Comparison of ENCODE assay signal across 10 mouse cellular contexts in genomic region chr8:70409019-70409418, GRCm38 (mm10). TPM values are rescaled to one million over a fixed set of nuclear protein-coding genes. Genes with fewer than 3 reads are reported as not detected.
DNase-seq lines count a peak whose midpoint lies in the region; ATAC-seq and TF ChIP-seq lines count a peak whose summit lies in the region.
"Had no signal": no experiment of that assay in that cellular context is flagged by ENCODE, and none has a peak within 500 bp of the region (broad histone marks: within the 10 kb centered on the region; RNA-seq: fewer than 3 reads in every experiment).

No protein-coding gene starts in this region.

- no peaks in the 10 kb centered on the region for H3K27me3 ChIP-seq in kidney, embryonic 14.5 days (ENCODE audit: control insufficient read depth, insufficient read depth, low read length)
- H3K27me3 ChIP-seq in embryonic facial prominence, embryonic 14.5 days (replicated peaks; ENCODE audit: control insufficient read depth, insufficient read depth, low read length): no peaks in the 10 kb centered on the region
- H3K27me3 ChIP-seq in hindbrain, postnatal 0 days (ENCODE audit: insufficient read depth, low read length): no peaks in the 10 kb centered on the region
- no peaks in the 10 kb centered on the region for H3K27me3 ChIP-seq in midbrain, postnatal 0 days (ENCODE audit: insufficient read depth, low read length)
- H3K27me3 ChIP-seq: megakaryocyte, embryonic 14.5 days had no signal

- DNase-seq in kidney, postnatal 25 days: no peak
- DNase-seq in embryonic facial prominence, embryonic 14.5 days (ENCODE audit: low spot score): peak; percentile 39
- DNase-seq in hindbrain, postnatal 0 days (ENCODE audit: low spot score): no peak
- no peak for DNase-seq in midbrain, postnatal 0 days (ENCODE audit: low spot score)
- DNase-seq in frontal cortex, adult 2 months (ENCODE audit: extremely low spot score in 1 of 2, low spot score in 1 of 2): no peak
- DNase-seq in embryo, embryonic 11 days: no peak
- DNase-seq in B cell, adult 2 months: no peak
- DNase-seq: thymus, postnatal 36 days had no signal

- peak overlapping the region; percentile 51; the same call in 1 of the 2 replicates for H3K27ac ChIP-seq in kidney, embryonic 14.5 days (ENCODE audit: low read depth, low read length)
- peak overlapping the region; percentile 77 for H3K27ac ChIP-seq in embryonic facial prominence, embryonic 14.5 days (replicated peaks; ENCODE audit: low read depth, low read length)
- H3K27ac ChIP-seq in hindbrain, postnatal 0 days: peak overlapping the region; percentile 57; the same call in 1 of the 2 replicates
- peak overlapping the region; percentile 59; the same call in 1 of the 2 replicates for H3K27ac ChIP-seq in midbrain, postnatal 0 days (ENCODE audit: low read depth, low read length)

- no peak for ATAC-seq in kidney, embryonic 14.5 days (ENCODE audit: low FRiP score, low TSS enrichment)
- no peak for ATAC-seq in embryonic facial prominence, embryonic 14.5 days (ENCODE audit: low read depth)
- ATAC-seq in hindbrain, postnatal 0 days: no peak
- no peak for ATAC-seq in midbrain, postnatal 0 days (ENCODE audit: low FRiP score)

- H3K4me1 ChIP-seq in kidney, embryonic 14.5 days (ENCODE audit: control insufficient read depth, insufficient read depth, low read length): peaks cover 45% of the 10 kb centered on the region
- peaks cover 33% of the 10 kb centered on the region for H3K4me1 ChIP-seq in embryonic facial prominence, embryonic 14.5 days (ENCODE audit: control insufficient read depth, insufficient read depth, low read length)
- peaks cover 14% of the 10 kb centered on the region for H3K4me1 ChIP-seq in hindbrain, postnatal 0 days (ENCODE audit: insufficient read depth, low read length)
- peaks cover 10% of the 10 kb centered on the region; the same call in 1 of the 2 replicates for H3K4me1 ChIP-seq in midbrain, postnatal 0 days (ENCODE audit: insufficient read depth, low read length)

- peaks cover 9% of the 10 kb centered on the region; the same call in 1 of the 2 replicates for H3K36me3 ChIP-seq in kidney, embryonic 14.5 days (ENCODE audit: control insufficient read depth, insufficient read depth, low read length)
- H3K36me3 ChIP-seq in embryonic facial prominence, embryonic 14.5 days (ENCODE audit: control insufficient read depth, insufficient read depth, low read length): peaks cover 7% of the 10 kb centered on the region
- 0 out of 2 replicates have a peak, but pooled peaks cover 3% of the 10 kb centered on the region for H3K36me3 ChIP-seq in hindbrain, postnatal 0 days (ENCODE audit: insufficient read depth, low read length)
- H3K36me3 ChIP-seq in midbrain, postnatal 0 days (ENCODE audit: insufficient read depth, low read length): peaks cover 5% of the 10 kb centered on the region; the same call in 1 of the 2 replicates

- no peak overlapping the region; the same call in 1 of the 2 replicates for H3K9ac ChIP-seq in kidney, embryonic 14.5 days (ENCODE audit: low read depth, low read length)
- peak overlapping the region; percentile 3; the same call in 1 of the 2 replicates for H3K9ac ChIP-seq in embryonic facial prominence, embryonic 14.5 days (ENCODE audit: low read depth, low read length)
- H3K9ac ChIP-seq in hindbrain, postnatal 0 days (replicated peaks; ENCODE audit: low read length): peak overlapping the region; percentile 7; the same call in 1 of the 2 replicates
- H3K9ac ChIP-seq in midbrain, postnatal 0 days (replicated peaks; ENCODE audit: low read length, poor library complexity, severe bottlenecking): no peak overlapping the region; the same call in 1 of the 2 replicates

- TF ChIP-seq CTCF in hindbrain, postnatal 0 days (IDR thresholded peaks at IDR 0.05; ENCODE audit: low read depth): no peak
- no peak for TF ChIP-seq CTCF in midbrain, postnatal 0 days (IDR thresholded peaks at IDR 0.05)

- H3K9me3 ChIP-seq in kidney, embryonic 14.5 days (ENCODE audit: control insufficient read depth, low read length): no peaks in the 10 kb centered on the region
- H3K9me3 ChIP-seq in embryonic facial prominence, embryonic 14.5 days (ENCODE audit: control insufficient read depth, low read length): no peaks in the 10 kb centered on the region; the same call in 1 of the 2 replicates
- H3K9me3 ChIP-seq in hindbrain, postnatal 0 days (ENCODE audit: low read length): no peaks in the 10 kb centered on the region
- no peaks in the 10 kb centered on the region for H3K9me3 ChIP-seq in midbrain, postnatal 0 days (ENCODE audit: low read length)

- H3K4me3 ChIP-seq in kidney, embryonic 14.5 days (ENCODE audit: low read length): no peak overlapping the region
- H3K4me3 ChIP-seq in embryonic facial prominence, embryonic 14.5 days (ENCODE audit: low read depth, low read length): no peak overlapping the region
- no peak overlapping the region for H3K4me3 ChIP-seq in hindbrain, postnatal 0 days (ENCODE audit: low read length)
- H3K4me3 ChIP-seq in midbrain, postnatal 0 days (ENCODE audit: low read depth, low read length): no peak overlapping the region
- H3K4me3 ChIP-seq: megakaryocyte, embryonic 14.5 days had no signal

- no peak overlapping the region for H3K4me2 ChIP-seq in kidney, embryonic 14.5 days (replicated peaks; ENCODE audit: low read depth, low read length)
- H3K4me2 ChIP-seq in embryonic facial prominence, embryonic 14.5 days (ENCODE audit: low read depth, low read length): no peak overlapping the region; the same call in 1 of the 2 replicates
- no peak overlapping the region for H3K4me2 ChIP-seq in hindbrain, postnatal 0 days (ENCODE audit: low read depth, low read length)
- H3K4me2 ChIP-seq in midbrain, postnatal 0 days (ENCODE audit: low read depth, low read length, poor library complexity, severe bottlenecking): no peak overlapping the region

- WGBS in kidney, embryonic 14.5 days: 77% methylated on average over 10 of the region's 10 CpGs
- 79% methylated on average over 10 of the region's 10 CpGs for WGBS in embryonic facial prominence, embryonic 14.5 days
- WGBS in hindbrain, postnatal 0 days: 70% methylated on average over 10 of the region's 10 CpGs
- 68% methylated on average over 10 of the region's 10 CpGs for WGBS in midbrain, postnatal 0 days

RNA-seq across cellular contexts. Expression of gene Crtc1, which starts 30.4 kb away (rescaled TPM):
- 15.5 and 21.2 TPM in 2 replicates for polyA plus RNA-seq in kidney, embryonic 14.5 days (2014; fragmentation: Nextera tagmentation; extraction: Ambion mirVana)
- 19.3 and 22.1 TPM in 2 replicates for polyA plus RNA-seq in embryonic facial prominence, embryonic 14.5 days (2014; fragmentation: Nextera tagmentation; extraction: Ambion mirVana)
- 51.8 and 54.0 TPM in 2 replicates for total RNA-seq in hindbrain, postnatal 0 days (2014; rRNA removed)
- 31.5 and 39.3 TPM in 2 replicates for polyA plus RNA-seq in hindbrain, postnatal 0 days (2015; fragmentation: Nextera tagmentation; extraction: Ambion mirVana)
- 56.3 and 57.4 TPM in 2 replicates for total RNA-seq in midbrain, postnatal 0 days (2014; rRNA removed)
- polyA plus RNA-seq in midbrain, postnatal 0 days (2015; fragmentation: Nextera tagmentation; extraction: Ambion mirVana): 46.5 and 47.8 TPM in 2 replicates
- polyA plus RNA-seq in frontal cortex, adult 2 months (2012; rRNA removed): 103 and 110 TPM in 2 replicates

RNA-seq across cellular contexts. Expression of gene Comp, which starts 35.7 kb away (rescaled TPM):
- polyA plus RNA-seq in kidney, embryonic 14.5 days (2014; fragmentation: Nextera tagmentation; extraction: Ambion mirVana): 0.14 and 0.26 TPM in 2 replicates
- polyA plus RNA-seq in embryonic facial prominence, embryonic 14.5 days (2014; fragmentation: Nextera tagmentation; extraction: Ambion mirVana): 9.5 and 9.9 TPM in 2 replicates
- total RNA-seq in hindbrain, postnatal 0 days (2014; rRNA removed): 0.21 and 0.29 TPM in 2 replicates
- 0.25 and 0.33 TPM in 2 replicates for polyA plus RNA-seq in hindbrain, postnatal 0 days (2015; fragmentation: Nextera tagmentation; extraction: Ambion mirVana)
- total RNA-seq in midbrain, postnatal 0 days (2014; rRNA removed): 0.19 and 0.49 TPM in 2 replicates
- 0.38 and 0.77 TPM in 2 replicates for polyA plus RNA-seq in midbrain, postnatal 0 days (2015; fragmentation: Nextera tagmentation; extraction: Ambion mirVana)
- 0.19 and 0.26 TPM in 2 replicates for polyA plus RNA-seq in frontal cortex, adult 2 months (2012; rRNA removed)

RNA-seq across cellular contexts. Expression of gene Upf1, which starts 55.9 kb away (rescaled TPM):
- polyA plus RNA-seq in kidney, embryonic 14.5 days (2014; fragmentation: Nextera tagmentation; extraction: Ambion mirVana): 21.8 and 24.2 TPM in 2 replicates
- polyA plus RNA-seq in embryonic facial prominence, embryonic 14.5 days (2014; fragmentation: Nextera tagmentation; extraction: Ambion mirVana): 18.9 and 19.1 TPM in 2 replicates
- total RNA-seq in hindbrain, postnatal 0 days (2014; rRNA removed): 40.4 and 48.4 TPM in 2 replicates
- 8.6 and 10.3 TPM in 2 replicates for polyA plus RNA-seq in hindbrain, postnatal 0 days (2015; fragmentation: Nextera tagmentation; extraction: Ambion mirVana)
- 39.6 and 45.4 TPM in 2 replicates for total RNA-seq in midbrain, postnatal 0 days (2014; rRNA removed)
- polyA plus RNA-seq in midbrain, postnatal 0 days (2015; fragmentation: Nextera tagmentation; extraction: Ambion mirVana): 9.1 and 9.7 TPM in 2 replicates
- 29.5 and 30.8 TPM in 2 replicates for polyA plus RNA-seq in frontal cortex, adult 2 months (2012; rRNA removed)

Comparison
In these comparisons a context has a peak if more than half of its experiments do, and no peak if none do; other contexts are left out.
1. H3K9ac ChIP-seq: peak in embryonic facial prominence, embryonic 14.5 days (single experiment) and hindbrain, postnatal 0 days (single experiment); none in kidney, embryonic 14.5 days (single experiment) and midbrain, postnatal 0 days (single experiment).
2. Peak in every context shown above with its lines, with median percentiles within 50 percentile points of each other: H3K27ac ChIP-seq.